Mouse (Mus musculus): Measurements from ENCODE around the gene Flrt3.

Gene Flrt3

GRCm38 (mm10) chr2:140621730-140622337 lies 49.4 kb downstream of the Flrt3 start:
- DNase-seq, result no peak

GRCm38 (mm10) chr2:140615451-140615850 lies 55.8 kb downstream of the Flrt3 start:
- no peak for DNase-seq

All from lung, postnatal 10 days (tissue).